Mouse (Mus musculus) intestine, embryonic 14.5 days (tissue): ENCODE results near the gene Gm12830. TPM values are rescaled to one million over a fixed set of nuclear protein-coding genes. Genes with fewer than 3 reads are reported as not detected.
A peak's percentile ranks its signal among the peaks of the same experiment; 100 is the strongest.

Source experiments
- ATAC-seq: fragments of 200-750 bp; cut with Nextera tagmentation; replicated peaks from 2 replicates; pipeline ENCODE4 v1.8.0; 2017; ENCODE audit warnings: low read depth, moderate number of reproducible peaks, moderate TSS enrichment, moderate library complexity; ENCODE audit not compliant: low FRiP score, low TSS enrichment
- DNase-seq: peaks from one replicate; pipeline ENCODE4 v3.0.0-alpha.2; 2018; ENCODE audit warnings: low spot score
- H3K27ac ChIP-seq: fragments of 300-500 bp; sonication (generic); 2 replicates; pipeline ENCODE4 v1.5.1; 2014; ENCODE audit warnings: low read depth, mild to moderate bottlenecking, control low read depth
- H3K27me3 ChIP-seq: fragments of 300-500 bp; sonication (generic); replicated peaks from 2 replicates; pipeline ENCODE4 v1.6.1; 2014; ENCODE audit warnings: low read length, control low read depth; ENCODE audit not compliant: control insufficient read depth, insufficient read depth
- H3K36me3 ChIP-seq: fragments of 300-500 bp; sonication (generic); 2 replicates; pipeline ENCODE4 v1.6.1; 2014; ENCODE audit warnings: low read length, control low read depth; ENCODE audit not compliant: control insufficient read depth, insufficient read depth
- H3K4me1 ChIP-seq: fragments of 300-500 bp; sonication (generic); replicated peaks from 2 replicates; pipeline ENCODE4 v1.6.1; 2014; ENCODE audit warnings: low read length, control low read depth, mixed read lengths; ENCODE audit not compliant: control insufficient read depth, insufficient read depth
- H3K4me2 ChIP-seq: fragments of 300-500 bp; sonication (generic); 2 replicates; pipeline ENCODE4 v1.6.1; 2014; ENCODE audit warnings: low read length
- H3K4me3 ChIP-seq: fragments of 300-500 bp; sonication (generic); 2 replicates; pipeline ENCODE4 v1.5.1; 2014; ENCODE audit warnings: low read depth, low read length, control low read depth, mixed read lengths
- H3K9ac ChIP-seq: fragments of 300-500 bp; sonication (generic); 2 replicates; pipeline ENCODE4 v1.6.1; 2014; ENCODE audit warnings: mild to moderate bottlenecking, low read length
- H3K9me3 ChIP-seq: fragments of 300-500 bp; sonication (generic); 2 replicates; pipeline ENCODE4 v1.6.1; 2016; ENCODE audit warnings: low read length, control low read depth; ENCODE audit not compliant: control insufficient read depth
- WGBS: fragments of 180-500 bp; shearing (Covaris S2); extraction: QIAGEN DNeasy Blood & Tissue Kit; methylation state at CpG from one replicate; pipeline ENCODE4 v1.1.7; 2014; 5-methylcytosine and 5-hydroxymethylcytosine counted together
- polyA plus RNA-seq: library from polyadenylated mRNA; unstranded; fragments of >200 nt; fragmentation: Nextera tagmentation; extraction: Ambion mirVana; gene quantifications from 2 replicates; pipeline ENCODE4 v1.2.1, GENCODE M21; 2014

Gm12830 gene
- polyA plus RNA-seq, 1 experiment from 2014 or later = not detected

- no peak for ATAC-seq
- H3K27ac ChIP-seq = no peak overlapping the region
These were observed 81.3 kb downstream of the Gm12830 start for GRCm38 (mm10) chr4:114902641-114903421.

GRCm38 (mm10) chr4:114903422-114903782, 81.9 kb downstream of the Gm12830 start:
- DNase-seq = no peak
- H3K27ac ChIP-seq = no peak overlapping the region

More at GRCm38 (mm10) chr4:114902641-114903421, 81.3 kb downstream of the Gm12830 start:
- Histone ChIP-seq H3K4me3 (peak overlapping the region; percentile 6; the same call in 1 of the 2 replicates), H3K4me2 (no peak overlapping the region), H3K27me3 (peaks cover 100% of the 10 kb centered on the region), H3K4me1 (no peaks in the 10 kb centered on the region), H3K9ac (no peak overlapping the region), H3K36me3 (no peaks in the 10 kb centered on the region), H3K9me3 (no peaks in the 10 kb centered on the region)
- DNase-seq = peak; percentile 74
- 1% methylated on average over 39 of the region's 39 CpGs for WGBS

GRCm38 (mm10) chr4:114905501-114905900, 84.0 kb downstream of the Gm12830 start:
- Histone ChIP-seq H3K27me3 (peaks cover 99% of the 10 kb centered on the region), H3K4me2 (no peak overlapping the region), H3K4me1 (no peaks in the 10 kb centered on the region), H3K9me3 (no peaks in the 10 kb centered on the region), H3K36me3 (no peaks in the 10 kb centered on the region), H3K27ac (no peak overlapping the region), H3K9ac (no peak overlapping the region), H3K4me3 (no peak overlapping the region)
- WGBS = 48% methylated on average over 3 of the region's 3 CpGs
- no peak for ATAC-seq
- no peak for DNase-seq

More at GRCm38 (mm10) chr4:114903422-114903782, 81.9 kb downstream of the Gm12830 start:
- Histone ChIP-seq H3K9me3 (no peaks in the 10 kb centered on the region), H3K4me1 (no peaks in the 10 kb centered on the region), H3K36me3 (no peaks in the 10 kb centered on the region), H3K27me3 (peaks cover 100% of the 10 kb centered on the region), H3K9ac (no peak overlapping the region), H3K4me2 (no peak overlapping the region), H3K4me3 (no peak overlapping the region)
- WGBS = 8% methylated on average over 11 of the region's 11 CpGs
- ATAC-seq = no peak

Other genes starting within 250 kb of the Gm12830 start
- gene Foxd2, start 87.2 kb downstream of the Gm12830 start, polyA plus RNA-seq = 0.14 and 0.28 TPM in 2 replicates
- gene Foxe3, start 104.3 kb downstream of the Gm12830 start, polyA plus RNA-seq = not detected in 2 replicates
- 98.0 and 98.9 TPM in 2 replicates for gene Cmpk1, start 165.5 kb downstream of the Gm12830 start, polyA plus RNA-seq
- 17.6 and 18.1 TPM in 2 replicates for gene Stil, start 178.4 kb downstream of the Gm12830 start, polyA plus RNA-seq
- gene Tal1, start 234.7 kb downstream of the Gm12830 start, polyA plus RNA-seq = 0.96 and 1.1 TPM in 2 replicates